Mouse (Mus musculus): ENCODE results near the gene Gm20388. TPM values are rescaled to one million over a fixed set of nuclear protein-coding genes. Genes with fewer than 3 reads are reported as not detected.
"Not testable (repeated sequence)": the region's sequence is repeated elsewhere in the genome, so short reads cannot be mapped to it uniquely, and the experiment has no call there.

The Gm20388 gene
- total RNA-seq, 2 experiments from 2014 or later = 1.9 to 2.0 TPM

GRCm38 (mm10) chr8:120315644-120316043, 405.0 kb downstream of the Gm20388 start:
- DNase-seq = no peak

- DNase-seq = no peak
Measured at GRCm38 (mm10) chr8:120316707-120317106, 406.1 kb downstream of the Gm20388 start.

- DNase-seq = no peak
Measured at GRCm38 (mm10) chr8:120317118-120317824, 406.6 kb downstream of the Gm20388 start.

DNA sequence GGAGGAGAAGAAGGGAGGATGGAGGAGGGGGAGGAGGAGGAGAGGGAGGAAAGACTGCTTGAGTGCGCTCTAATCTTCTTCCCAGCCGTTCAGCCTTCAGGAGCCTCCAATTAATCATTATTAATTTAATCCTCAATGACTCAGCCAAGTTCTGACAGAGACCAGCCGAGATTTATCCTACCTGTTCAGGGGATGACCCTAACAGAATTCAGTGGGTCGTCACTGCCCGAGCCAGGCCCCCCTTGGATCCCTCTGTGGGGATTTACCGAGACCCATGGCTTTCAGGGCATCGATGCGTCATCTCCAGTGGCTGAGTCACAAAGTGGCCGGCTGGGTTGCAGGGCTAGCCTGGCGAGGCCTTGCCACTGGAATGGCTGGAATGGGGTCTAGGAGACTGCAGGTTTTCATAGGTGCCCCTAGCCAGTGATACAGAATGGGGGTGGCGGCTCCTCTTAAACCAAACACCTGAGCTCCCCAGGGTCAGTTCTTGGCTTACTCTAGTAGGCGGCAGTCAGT, 407.9 kb downstream of the Gm20388 start:
- no peak for DNase-seq

GRCm38 (mm10) chr8:120319449-120319848, 408.8 kb downstream of the Gm20388 start:
- DNase-seq = peak; percentile 90

GRCm38 (mm10) chr8:120320146-120320545, 409.5 kb downstream of the Gm20388 start:
- DNase-seq = no peak

GRCm38 (mm10) chr8:120321724-120322123, 411.1 kb downstream of the Gm20388 start:
- DNase-seq = no peak

DNA sequence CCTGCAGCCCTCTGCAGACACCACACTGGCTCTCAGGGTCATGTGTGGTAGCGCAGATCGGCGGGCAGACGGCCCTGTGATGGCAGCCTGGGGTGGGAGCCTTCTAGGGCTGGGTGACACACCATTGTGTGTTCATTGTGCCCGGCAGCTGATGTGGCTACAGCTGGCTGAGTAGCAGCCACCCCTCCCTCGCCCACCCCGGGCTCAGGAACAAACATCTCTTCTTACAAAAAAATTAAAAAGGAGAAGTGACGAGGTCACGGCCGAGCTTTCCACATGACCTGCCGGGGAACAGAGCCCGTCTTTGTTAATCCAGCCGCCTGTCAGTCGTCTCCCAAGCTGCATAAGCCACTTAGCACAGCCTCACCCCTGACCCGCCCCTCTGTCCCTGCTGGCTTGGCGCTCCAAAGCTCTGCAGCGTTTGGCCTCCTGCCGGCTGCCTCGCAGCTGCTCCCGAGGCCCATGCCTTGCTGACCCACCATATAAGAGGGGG, 412.4 kb downstream of the Gm20388 start:
- DNase-seq = peak; percentile 66

DNA sequence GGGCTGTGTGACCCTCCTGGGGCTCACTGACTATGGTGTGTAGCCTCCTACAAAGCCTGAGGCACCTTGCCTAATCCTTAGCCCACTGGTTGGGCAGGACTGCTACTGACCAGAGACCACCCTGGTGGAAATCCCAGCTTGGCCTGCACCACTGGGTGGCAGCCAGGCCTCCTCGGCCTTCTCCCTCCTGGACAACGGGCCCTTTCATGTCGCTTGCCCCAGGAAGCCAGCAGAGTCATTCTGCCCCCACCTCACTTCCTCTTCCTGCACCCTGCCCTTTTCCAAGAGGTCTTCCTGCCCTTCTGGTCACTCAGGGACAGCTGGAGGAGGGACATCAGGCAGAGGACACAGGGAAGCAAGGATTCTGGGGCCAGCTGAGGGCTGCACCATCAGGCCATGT, 413.9 kb downstream of the Gm20388 start:
- DNase-seq = peak; percentile 52

DNA sequence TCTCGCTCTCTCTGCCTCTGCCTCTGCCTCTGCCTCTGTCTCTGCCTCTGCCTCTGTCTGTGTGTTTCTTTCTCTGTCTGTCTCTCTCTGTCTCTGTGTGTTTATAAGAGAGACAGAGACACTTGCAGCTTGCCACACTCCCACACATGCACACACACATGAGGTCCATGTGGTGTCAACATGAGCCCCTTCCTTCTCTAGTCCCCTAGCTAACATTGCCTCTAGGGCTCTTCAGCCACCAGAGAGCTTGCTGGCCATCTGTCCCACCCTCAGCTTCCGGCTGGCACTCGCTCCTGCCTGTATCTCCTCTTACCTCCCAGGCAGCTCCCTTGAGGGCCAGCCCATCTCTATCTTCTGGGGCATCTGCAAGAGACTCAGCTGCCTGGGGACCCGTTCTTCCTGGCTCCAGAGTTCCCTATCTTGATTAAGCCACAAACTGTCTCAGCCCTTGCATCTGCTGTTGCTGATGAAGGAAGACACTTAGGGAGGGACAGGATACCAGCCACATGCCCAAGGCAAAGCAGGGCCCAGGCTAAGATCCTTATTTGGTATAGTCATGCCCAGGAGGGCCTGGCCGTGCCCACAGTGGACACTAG, 414.6 kb downstream of the Gm20388 start:
- DNase-seq = no peak

DNA sequence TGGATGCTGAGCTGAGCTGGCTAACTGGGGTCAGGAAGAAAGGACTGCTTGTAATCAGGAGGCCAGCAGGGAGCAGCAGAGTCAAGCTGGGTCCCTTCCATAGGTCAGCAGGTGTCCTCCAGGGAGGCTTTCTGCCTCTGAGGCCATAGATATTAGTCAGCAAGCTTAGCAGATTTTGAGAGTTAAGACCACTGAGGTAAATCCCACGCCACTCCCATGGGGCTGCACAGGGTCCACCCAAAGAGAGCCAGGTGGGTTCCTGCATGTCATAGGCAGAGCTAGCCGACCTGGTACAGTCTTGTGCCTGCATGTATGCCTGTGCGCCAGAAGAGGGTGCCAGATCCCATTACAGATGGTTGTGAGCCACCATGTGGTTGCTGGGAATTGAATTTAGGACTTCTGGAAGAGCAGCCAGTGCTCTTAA, 416.5 kb downstream of the Gm20388 start:
- peak; percentile 71 for DNase-seq

GRCm38 (mm10) chr8:120328361-120329022, 417.9 kb downstream of the Gm20388 start:
- DNase-seq = no peak

GRCm38 (mm10) chr8:120329030-120329748, 418.5 kb downstream of the Gm20388 start:
- DNase-seq = peak; percentile 67

- no peak for DNase-seq
Measured at GRCm38 (mm10) chr8:120331027-120331426, 420.4 kb downstream of the Gm20388 start.

DNA sequence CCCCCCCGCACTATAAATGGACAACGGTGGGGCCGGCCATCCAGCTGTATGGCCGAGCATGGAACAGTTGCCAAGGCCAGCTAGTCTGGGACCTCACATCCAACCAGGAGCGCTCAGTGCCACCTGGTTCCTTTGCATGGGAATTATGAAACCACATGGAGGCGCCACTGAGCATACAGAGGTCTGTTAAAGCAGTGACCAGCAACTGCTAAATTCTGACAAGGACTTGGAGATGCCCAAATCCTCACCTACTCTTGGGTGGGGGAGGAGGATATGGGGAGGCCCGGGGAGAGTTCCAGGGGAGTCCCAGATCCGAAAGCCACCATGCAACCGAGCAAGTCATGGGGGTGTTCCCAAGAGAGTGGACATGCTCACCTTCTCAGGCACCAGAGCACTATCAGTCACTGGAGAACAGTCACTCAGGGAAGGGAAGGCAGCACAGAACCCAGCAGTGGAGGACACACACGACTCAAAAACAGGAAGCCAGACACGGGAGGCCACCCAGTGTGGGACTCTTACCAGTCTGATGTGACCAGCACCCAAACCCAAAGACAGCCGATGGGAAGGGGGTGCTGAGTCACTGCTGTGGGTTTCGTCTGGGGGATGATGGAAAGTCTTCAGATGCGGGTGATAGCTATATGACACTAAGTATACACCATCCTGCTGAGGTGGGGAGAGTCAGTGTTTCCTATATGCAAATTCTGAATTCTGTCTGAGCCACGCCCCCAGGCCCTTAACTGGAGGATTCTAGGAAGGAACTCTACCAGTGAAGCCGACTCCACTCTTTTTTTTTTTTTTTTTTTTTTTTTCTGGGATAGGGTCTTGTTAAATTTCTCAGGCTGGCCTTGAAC, 422.0 kb downstream of the Gm20388 start:
- peak; percentile 50 for DNase-seq

GRCm38 (mm10) chr8:120333681-120334080, 423.0 kb downstream of the Gm20388 start:
- no peak for DNase-seq

DNA sequence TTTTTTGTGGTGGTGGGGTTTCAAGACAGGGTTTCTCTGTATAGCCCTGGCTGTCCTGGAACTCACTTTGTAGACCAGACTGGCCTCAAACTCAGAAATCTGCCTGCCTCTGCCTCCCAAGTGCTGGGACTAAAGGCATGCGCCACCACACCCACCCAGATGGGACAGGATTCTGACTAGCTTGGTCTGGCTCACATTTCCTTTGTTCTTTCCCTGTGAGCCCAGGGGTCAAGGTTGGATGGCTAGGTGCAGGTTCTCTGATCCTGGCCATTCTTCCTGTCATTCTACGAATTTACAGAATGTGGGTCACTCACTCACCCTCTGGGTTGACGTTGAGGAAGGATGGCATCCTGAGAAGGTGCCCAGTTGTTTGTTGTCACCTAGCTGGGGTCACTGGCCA, 423.6 kb downstream of the Gm20388 start:
- not testable (repeated sequence) for DNase-seq

- peak; percentile 47 for DNase-seq
Measured at GRCm38 (mm10) chr8:120334878-120335261, 424.2 kb downstream of the Gm20388 start.

DNA sequence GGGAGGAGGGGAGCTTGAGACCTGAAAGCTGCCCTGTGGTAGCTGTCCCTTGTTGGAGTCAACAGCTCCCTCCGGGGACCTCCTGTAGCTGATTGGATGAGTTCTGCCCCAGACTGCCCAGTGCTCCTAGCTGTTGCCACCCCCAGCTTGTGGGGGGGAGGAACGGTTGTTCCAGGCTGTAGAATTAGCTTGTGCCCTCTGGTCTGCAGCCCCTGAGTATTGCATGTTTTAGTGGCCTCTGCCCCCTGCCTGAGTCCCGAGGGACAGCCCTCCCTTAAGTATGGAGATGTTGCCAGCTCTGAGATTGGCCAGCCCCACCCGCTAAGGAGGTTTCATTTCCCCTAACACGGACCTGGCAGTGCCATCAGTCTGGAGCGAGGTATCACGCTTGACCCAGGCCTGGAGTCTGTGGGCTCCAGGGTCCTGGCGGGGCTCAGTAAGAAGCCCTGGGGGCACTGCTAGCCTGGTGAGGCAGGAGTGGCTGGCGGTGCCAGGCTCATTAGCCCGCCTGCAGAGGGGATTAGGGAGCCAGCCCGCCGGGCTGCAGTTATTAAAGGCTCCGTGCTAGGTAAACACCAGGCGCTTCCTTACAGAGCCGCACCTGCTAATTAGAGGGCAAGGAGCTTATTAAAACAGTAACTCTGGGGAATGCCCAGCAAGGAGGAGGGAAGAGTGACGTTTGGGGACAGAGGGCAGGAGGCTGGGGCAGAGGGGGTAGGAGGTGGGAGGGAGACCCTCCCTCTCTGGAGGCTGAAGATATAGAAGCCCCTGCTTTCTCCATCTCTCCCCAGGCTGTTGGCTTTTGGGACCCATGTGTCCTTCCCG, 424.8 kb downstream of the Gm20388 start:
- peak; percentile 63 for DNase-seq

GRCm38 (mm10) chr8:120336087-120336380, 425.4 kb downstream of the Gm20388 start:
- peak; percentile 40 for DNase-seq
